Mouse (Mus musculus) gastrocnemius, adult 8-10 months (tissue): ENCODE results near the gene Unc5cl. TPM values are rescaled to one million over a fixed set of nuclear protein-coding genes. Genes with fewer than 3 reads are reported as not detected.
"Not testable (repeated sequence)": the region's sequence is repeated elsewhere in the genome, so short reads cannot be mapped to it uniquely, and the experiment has no call there.

ENCODE experiments used
- DNase-seq, 2 experiments: peaks; one replicate each; pipeline ENCODE4 v3.0.0; 2022; ENCODE audit warnings: low spot score in 2 of 2
- total RNA-seq, 4 experiments: library from RNA; stranded (reverse); gene quantifications; 2 replicates each; pipeline ENCODE4 v1.2.4; 2022

Gene Unc5cl
- total RNA-seq, 4 experiments from 2014 or later: not detected

GRCm38 (mm10) chr17:48467395-48468231 is 12.9 kb downstream of the Unc5cl start:
- DNase-seq: peak; percentile 56 to 58

DNA sequence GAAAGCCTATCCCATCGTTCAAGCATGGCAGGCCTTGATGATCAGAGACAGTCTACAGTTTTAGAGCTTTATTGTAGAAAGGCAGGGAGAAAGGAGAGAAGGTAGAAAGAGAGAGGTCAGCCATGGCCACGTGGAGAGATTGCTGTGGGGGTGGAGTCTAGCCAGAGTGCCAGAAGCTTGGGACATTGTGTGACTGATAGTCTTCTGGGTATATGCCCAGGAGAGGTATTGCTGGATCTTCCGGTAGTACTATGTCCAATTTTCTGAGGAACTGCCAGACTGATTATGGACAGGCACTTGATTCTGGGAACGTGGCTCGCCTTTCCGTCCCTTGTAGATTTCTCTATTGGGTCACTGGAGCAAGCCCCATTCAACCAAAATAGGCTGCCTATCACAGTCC is 19.6 kb downstream of the Unc5cl start:
- DNase-seq: not testable (repeated sequence)

DNA sequence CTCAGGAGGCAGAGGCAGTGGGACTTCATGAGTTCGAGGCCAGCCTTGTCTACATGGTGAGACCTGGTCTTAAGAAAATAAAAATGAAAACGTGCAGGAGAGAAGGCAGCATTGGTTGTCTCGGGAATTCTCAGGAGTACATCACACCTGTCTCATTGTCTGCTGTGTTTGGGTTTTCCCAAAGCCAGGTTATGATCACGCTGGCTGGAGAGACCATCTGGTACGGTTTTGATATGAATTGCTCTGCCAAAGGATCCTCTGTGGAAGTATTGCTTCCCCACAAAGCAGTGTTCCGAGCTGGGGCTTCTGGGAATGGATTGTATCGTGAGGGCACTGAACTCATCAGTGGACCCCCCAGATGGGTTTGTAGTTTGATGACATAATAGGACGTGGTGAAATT is 20.7 kb downstream of the Unc5cl start:
- no peak for DNase-seq

- DNase-seq: no peak
Observed at GRCm38 (mm10) chr17:48479952-48480351, 25.3 kb downstream of the Unc5cl start.

DNA sequence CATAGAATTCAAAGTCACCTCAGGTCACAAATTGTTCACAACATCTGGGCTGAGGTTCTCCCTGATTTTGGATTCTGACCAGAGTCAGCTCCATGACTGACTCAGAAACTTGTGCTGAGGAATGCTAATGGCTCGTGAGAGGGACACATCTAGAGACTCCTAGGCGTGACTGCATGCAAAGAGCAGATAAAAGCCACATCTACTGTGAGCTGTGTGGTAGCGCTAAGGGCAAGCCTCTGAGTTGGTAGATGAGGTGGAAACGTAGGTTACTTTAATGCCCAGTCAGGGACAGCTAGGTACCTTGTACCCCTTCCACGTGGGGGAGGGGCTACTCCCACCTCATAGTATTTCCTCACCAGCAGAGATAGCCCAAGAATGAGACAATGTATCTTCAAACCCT is 29.1 kb downstream of the Unc5cl start:
- DNase-seq: no peak

DNA sequence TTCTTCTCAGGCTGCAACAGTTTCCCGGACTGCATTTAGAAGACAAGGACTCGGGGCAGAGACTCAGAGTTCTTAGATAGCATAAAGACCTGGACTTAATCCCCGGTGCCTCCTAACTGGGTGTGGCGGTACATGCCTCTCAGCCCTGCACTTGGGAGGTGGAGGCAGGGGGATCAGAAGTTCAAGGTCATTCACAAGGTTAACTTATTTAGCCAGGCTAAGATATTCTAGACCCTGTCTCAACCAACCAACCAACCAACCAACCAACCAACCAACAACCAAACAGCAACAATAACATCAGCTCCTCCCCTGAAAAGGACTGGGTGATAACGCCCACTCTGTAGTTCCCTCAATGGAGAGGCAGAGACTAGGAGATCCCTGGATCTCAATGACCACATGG is 29.5 kb downstream of the Unc5cl start:
- no peak for DNase-seq

- DNase-seq: no peak
Observed at GRCm38 (mm10) chr17:48489466-48489865, 34.8 kb downstream of the Unc5cl start.

DNA sequence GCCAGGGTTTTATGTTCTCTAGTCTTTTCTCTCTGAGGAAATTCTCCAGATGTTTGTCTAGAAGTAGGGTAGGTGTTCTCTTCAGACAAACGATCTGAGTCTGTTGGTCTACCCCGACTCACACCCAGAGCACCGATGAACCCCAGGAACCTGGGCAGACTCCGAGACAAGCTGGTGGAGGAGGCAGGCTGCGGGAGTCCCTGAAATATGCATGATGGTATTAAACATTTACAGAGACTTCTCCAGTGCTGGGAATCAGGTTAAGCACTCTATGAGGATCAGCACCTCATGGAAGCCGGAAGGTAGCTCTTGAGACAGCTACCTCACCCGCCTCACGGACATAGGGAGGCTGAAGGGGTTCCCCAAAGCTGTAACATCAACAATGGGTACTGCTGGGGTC is 37.9 kb downstream of the Unc5cl start:
- DNase-seq: no peak

DNA sequence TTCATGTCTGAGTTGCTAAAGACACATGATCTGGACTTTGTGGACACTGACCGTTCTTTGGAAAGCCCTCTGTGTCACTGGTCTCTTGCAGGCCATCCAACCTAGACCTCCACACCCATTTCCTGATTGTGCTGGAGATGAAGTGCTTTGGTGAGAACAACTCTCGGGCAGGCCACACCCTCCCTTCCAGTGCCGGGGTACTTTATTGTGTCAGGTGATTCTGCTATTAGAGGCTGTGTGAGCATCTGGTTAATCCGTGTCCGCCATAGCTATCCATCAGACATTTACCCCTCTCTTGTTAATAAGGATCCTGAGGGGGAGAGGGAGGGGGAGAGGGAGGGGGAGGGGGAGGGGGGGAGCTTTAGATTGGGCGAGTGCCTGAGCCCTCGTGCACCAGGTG is 38.9 kb downstream of the Unc5cl start:
- no peak for DNase-seq

- no peak for DNase-seq
Observed at GRCm38 (mm10) chr17:48493986-48494385, 39.3 kb downstream of the Unc5cl start.

GRCm38 (mm10) chr17:48497986-48498385 is 43.3 kb downstream of the Unc5cl start:
- DNase-seq: no peak

- no peak for DNase-seq
Observed at GRCm38 (mm10) chr17:48500846-48501445, 46.2 kb downstream of the Unc5cl start.

- no peak for DNase-seq
Observed at GRCm38 (mm10) chr17:48505006-48505405, 50.3 kb downstream of the Unc5cl start.

DNA sequence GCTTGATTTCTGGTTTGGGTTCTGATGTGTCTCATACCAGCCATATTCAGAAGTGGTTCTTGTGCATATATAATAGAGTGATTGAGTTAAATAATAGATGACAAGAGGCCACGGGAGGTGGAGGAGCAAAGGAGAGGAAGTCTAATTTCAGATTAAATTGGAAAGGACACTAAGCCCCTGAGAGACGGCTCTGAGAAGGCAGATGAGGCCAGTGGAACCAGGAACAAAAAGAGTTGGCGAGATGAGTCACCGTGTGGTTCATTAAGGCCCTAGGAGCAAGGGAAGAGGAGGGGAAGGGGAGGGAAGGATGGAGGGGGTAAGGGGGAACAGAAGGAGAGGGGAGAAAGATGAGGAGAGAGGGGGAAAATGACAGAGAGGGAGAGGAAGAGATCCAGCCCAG is 52.3 kb downstream of the Unc5cl start:
- DNase-seq: no peak

DNA sequence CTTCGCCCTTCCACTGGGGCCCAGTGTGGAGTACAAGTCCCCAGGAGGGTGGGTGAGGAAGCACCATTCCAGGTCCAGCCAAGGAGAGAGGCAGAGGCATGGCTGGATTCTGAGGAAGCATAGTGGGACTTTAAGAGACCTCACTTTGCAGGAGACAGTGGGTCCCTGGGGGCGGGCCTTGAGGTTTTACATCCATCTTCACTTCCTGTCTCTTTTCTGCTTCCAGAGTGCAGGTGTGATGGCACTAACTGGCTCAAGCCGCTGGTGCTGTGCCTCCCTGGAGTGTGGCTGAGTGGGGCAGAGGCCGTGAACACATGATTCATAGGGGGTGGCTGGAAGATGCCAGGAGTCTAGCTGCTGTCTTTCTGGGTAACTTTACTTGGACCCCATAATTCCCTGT is 54.9 kb downstream of the Unc5cl start:
- DNase-seq: no peak

- DNase-seq: no peak
Observed at GRCm38 (mm10) chr17:48512614-48513281, 58.0 kb downstream of the Unc5cl start.

DNA sequence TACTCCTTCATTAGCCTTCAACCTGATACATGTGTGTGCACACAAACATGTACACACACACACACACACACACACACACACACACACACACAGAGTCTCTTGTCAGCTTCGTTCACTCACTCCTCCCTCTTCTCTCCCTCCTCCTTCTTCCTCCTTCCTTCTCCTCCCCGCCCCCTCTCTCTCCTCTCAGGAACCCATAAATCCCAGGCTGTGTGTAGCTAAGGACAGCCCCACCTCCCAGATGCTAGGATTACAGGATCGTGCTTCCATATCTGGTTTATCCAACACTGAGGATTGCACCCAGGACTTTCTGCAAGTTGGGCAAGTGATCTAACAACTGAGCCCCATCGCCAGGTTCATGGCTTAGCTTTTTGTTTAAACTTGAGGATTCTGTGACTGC is 59.9 kb downstream of the Unc5cl start:
- DNase-seq: no peak

DNA sequence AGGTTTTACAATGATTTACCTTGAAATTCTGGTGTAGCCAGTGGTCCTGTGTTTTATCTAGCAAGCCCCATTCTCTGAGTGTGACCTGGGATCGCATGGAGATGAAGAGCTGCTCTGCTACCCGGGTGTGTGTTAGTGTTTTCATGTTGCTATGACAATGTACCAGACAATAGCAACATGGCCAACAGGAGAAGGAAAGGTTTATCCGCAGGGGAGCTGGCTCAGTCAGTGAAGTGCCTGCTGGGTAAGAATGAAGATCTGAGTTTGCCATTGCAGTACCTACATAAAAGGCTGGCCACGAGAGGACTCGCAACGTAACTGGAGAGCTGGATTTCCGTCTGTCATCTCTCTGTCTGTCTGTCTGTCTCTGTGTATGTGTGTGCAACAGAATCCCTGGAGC is 64.3 kb downstream of the Unc5cl start:
- no peak for DNase-seq

DNA sequence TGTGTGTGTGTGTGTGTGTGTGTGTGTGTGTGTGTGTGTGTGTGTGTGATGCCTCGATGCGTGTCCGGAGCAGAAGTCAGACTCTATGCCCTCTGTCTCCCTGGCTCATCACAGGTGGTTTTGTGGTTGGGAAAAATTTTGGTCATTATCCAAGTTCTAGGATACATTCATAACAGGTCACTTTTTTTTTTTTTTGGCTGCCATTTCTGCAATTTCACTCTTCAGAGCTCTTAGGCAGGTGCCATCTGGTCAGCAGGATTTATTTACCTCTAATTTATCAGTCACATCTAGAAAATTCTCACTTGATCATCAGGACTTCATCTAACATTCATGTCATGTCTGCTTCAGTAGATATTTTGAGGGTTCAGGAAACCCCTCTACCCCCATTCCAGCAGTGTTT is 65.7 kb downstream of the Unc5cl start:
- no peak for DNase-seq

DNA sequence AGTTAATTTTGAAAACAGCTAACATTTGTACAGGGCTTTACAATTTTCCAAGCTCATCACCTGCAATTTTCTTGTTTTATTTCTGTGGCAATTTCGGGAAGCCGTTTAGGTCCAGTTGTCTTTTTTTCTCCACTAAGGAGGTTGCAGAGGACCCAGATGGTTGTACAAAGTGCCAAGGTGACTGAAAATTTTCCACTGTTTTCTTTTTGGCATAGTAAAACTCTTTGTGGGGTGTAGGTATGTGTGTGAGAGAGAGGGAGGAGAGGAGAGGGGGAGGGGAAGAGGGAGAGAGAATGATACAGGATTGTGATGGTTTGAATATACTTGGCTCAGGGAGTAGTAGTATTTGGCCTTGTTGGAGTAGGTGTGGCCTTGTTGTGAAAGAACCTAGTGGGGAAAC is 68.4 kb downstream of the Unc5cl start:
- no peak for DNase-seq

GRCm38 (mm10) chr17:48533844-48534705 is 79.4 kb downstream of the Unc5cl start:
- DNase-seq: no peak

DNA sequence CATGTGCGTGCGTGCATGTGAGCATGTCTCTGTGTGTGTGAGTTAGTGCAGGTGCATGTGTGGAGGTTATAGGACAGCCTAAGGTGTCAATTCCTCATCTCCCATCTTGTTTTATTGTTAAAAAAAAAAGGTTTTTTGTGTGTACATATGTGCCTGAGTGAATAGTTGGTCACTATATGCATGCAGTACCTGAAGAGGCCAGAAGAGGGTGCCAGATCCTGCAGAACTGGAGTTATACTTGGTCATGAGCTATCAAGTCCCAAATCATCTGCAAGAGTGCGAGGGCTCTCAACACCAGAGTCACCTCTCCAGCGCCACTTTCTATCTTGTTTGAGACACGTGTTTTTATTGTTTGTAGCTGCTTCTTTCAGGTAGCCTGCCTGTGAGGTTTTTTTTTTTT is 83.6 kb downstream of the Unc5cl start:
- no peak for DNase-seq
